Mouse (Mus musculus): ENCODE results near the gene Gm11032. TPM values are rescaled to one million over a fixed set of nuclear protein-coding genes. Genes with fewer than 3 reads are reported as not detected.
"Not testable (repeated sequence)": the region's sequence is repeated elsewhere in the genome, so short reads cannot be mapped to it uniquely, and the experiment has no call there.

Gene Gm11032
- polyA plus RNA-seq (2017; shearing (Covaris generic)) = not detected

GRCm38 (mm10) chr11:4620017-4620485, at the start of gene Gm11032:
Gene Gm11032 (plus strand): TSS chr11:4620067.
- no peak for ATAC-seq

- no peak for ATAC-seq
These were observed 48.4 kb upstream of the Gm11032 start for GRCm38 (mm10) chr11:4571491-4571901.

- not testable (repeated sequence) for ATAC-seq
These were observed 43.7 kb upstream of the Gm11032 start for GRCm38 (mm10) chr11:4576090-4576732.

- no peak for ATAC-seq
These were observed 42.8 kb upstream of the Gm11032 start for GRCm38 (mm10) chr11:4577079-4577478.

GRCm38 (mm10) chr11:4578682-4579081, 41.2 kb upstream of the Gm11032 start:
- no peak for ATAC-seq

GRCm38 (mm10) chr11:4591811-4592210, 28.1 kb upstream of the Gm11032 start:
- ATAC-seq = no peak

- ATAC-seq = no peak
These were observed 26.4 kb upstream of the Gm11032 start for GRCm38 (mm10) chr11:4593491-4593848.

- ATAC-seq = peak; percentile 52
These were observed 25.8 kb upstream of the Gm11032 start for GRCm38 (mm10) chr11:4593849-4594607.

GRCm38 (mm10) chr11:4594608-4595500, 25.0 kb upstream of the Gm11032 start, which contains the start of gene Mtmr3:
Gene Mtmr3 (minus strand): TSS chr11:4594863.
- peak; percentile 82 for ATAC-seq

- ATAC-seq = no peak
These were observed 21.5 kb upstream of the Gm11032 start for GRCm38 (mm10) chr11:4598411-4598810.

GRCm38 (mm10) chr11:4599916-4600315, 20.0 kb upstream of the Gm11032 start:
- no peak for ATAC-seq

- ATAC-seq = no peak
These were observed 18.0 kb upstream of the Gm11032 start for GRCm38 (mm10) chr11:4601890-4602289.

GRCm38 (mm10) chr11:4602691-4603441, 17.0 kb upstream of the Gm11032 start:
- ATAC-seq = no peak

GRCm38 (mm10) chr11:4604441-4604840, 15.4 kb upstream of the Gm11032 start:
- no peak for ATAC-seq

- no peak for ATAC-seq
These were observed 14.5 kb upstream of the Gm11032 start for GRCm38 (mm10) chr11:4605414-4605813.

GRCm38 (mm10) chr11:4606541-4606940, 13.3 kb upstream of the Gm11032 start:
- no peak for ATAC-seq

- ATAC-seq = no peak
These were observed 8.0 kb upstream of the Gm11032 start for GRCm38 (mm10) chr11:4611904-4612303.

- ATAC-seq = no peak
These were observed 738 bp downstream of the Gm11032 start for GRCm38 (mm10) chr11:4620501-4621108.

GRCm38 (mm10) chr11:4621866-4622265, 2.0 kb downstream of the Gm11032 start:
- ATAC-seq = no peak

GRCm38 (mm10) chr11:4622442-4622986, 2.6 kb downstream of the Gm11032 start:
- ATAC-seq = no peak

GRCm38 (mm10) chr11:4622997-4623396, 3.1 kb downstream of the Gm11032 start:
- no peak for ATAC-seq
